Mouse (Mus musculus): ENCODE results near the gene Cyp4b1. TPM values are rescaled to one million over a fixed set of nuclear protein-coding genes. Genes with fewer than 3 reads are reported as not detected.
"Not testable (repeated sequence)": the region's sequence is repeated elsewhere in the genome, so short reads cannot be mapped to it uniquely, and the experiment has no call there.

The Cyp4b1 gene
- polyA plus RNA-seq, 1 experiment from 2014 or later = 1.3 TPM

DNA sequence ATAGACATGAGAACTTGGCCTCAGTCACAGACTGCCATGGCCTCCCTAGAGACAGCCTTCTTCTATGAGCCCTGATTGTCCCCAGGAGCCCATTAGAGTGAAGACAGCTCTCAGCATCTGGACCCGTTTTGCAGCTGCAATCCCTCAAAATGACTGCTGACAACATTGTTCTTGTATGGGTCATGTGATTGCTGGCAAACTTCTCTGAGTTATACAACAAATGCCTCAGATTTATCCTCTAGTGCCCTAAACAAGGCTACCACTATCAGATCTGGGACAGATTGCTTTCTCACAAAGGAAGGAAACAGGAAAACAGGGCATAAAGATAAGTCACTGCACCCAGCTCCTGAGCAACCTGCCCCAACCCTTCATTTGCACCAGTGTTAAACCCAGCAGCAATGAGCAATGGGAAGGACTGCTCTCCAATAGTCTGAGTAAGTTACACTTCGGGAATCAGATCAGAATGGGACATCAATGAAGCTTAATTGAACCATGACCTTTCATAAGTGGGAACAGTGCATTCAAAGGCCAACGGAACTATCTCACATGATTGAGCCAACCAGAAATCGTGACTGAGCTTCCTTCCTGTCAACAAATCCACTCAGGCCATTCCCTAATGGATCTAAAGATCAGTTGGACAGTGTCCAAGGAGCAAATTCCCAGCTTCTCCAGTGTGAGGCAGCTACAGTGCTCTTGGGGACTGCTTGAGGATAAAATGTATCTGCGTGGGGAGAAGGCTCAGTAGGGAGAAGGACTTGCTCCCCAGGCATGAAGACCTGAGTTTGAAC lies 4.4 kb downstream of the Cyp4b1 start:
- 72% methylated on average over 5 of the region's 5 CpGs for WGBS
- ATAC-seq (ENCODE audit: low FRiP score) = no peak
- H3K27ac ChIP-seq (replicated peaks) = no peak overlapping the region

DNA sequence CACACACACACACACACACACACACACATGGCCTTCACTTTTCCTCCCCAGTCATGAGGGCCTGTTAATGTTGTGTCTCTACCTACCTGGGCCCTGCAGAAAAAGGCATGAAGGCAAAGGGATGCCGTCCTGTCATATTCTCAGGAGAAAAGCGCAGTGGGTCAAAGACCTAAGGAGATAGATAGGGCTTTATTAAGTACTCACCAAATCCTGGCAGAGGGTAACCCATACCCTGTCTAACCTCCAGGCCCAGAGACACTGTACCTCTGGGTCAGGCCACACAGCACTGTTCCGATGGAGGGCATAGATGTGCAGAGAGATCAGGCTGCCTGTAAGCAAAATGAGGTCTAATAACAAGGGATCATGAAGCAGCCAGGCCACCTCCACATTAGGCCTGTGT lies 22.0 kb downstream of the Cyp4b1 start:
- not testable (repeated sequence) for H3K9ac ChIP-seq (replicated peaks); H3K4me1 ChIP-seq; H3K4me2 ChIP-seq; H3K27ac ChIP-seq (replicated peaks); H3K9me3 ChIP-seq (replicated peaks); H3K36me3 ChIP-seq; H3K4me3 ChIP-seq (replicated peaks); ATAC-seq (ENCODE audit: low FRiP score); H3K27me3 ChIP-seq (replicated peaks)
- WGBS = 90% methylated on average over 3 of the region's 3 CpGs

More for the DNA sequence above, 4.4 kb downstream of the Cyp4b1 start:
- no peak overlapping the region for H3K4me3 ChIP-seq (replicated peaks)
- H3K9ac ChIP-seq (replicated peaks) = no peak overlapping the region
- H3K4me1 ChIP-seq = no peaks in the 10 kb centered on the region; the same call in 1 of the 2 replicates
- no peak overlapping the region for H3K4me2 ChIP-seq
- H3K36me3 ChIP-seq = no peaks in the 10 kb centered on the region
- H3K9me3 ChIP-seq (replicated peaks) = no peaks in the 10 kb centered on the region
- no peaks in the 10 kb centered on the region for H3K27me3 ChIP-seq (replicated peaks)

GRCm38 (mm10) chr4:115614005-115614404 lies 33.5 kb downstream of the Cyp4b1 start:
- H3K27me3 ChIP-seq (replicated peaks) = no peaks in the 10 kb centered on the region
- H3K27ac ChIP-seq (replicated peaks) = no peak overlapping the region
- no peaks in the 10 kb centered on the region for H3K9me3 ChIP-seq (replicated peaks)
- ATAC-seq (ENCODE audit: low FRiP score) = no peak
- no peak overlapping the region for H3K9ac ChIP-seq (replicated peaks)
- H3K4me2 ChIP-seq = no peak overlapping the region
- H3K4me3 ChIP-seq (replicated peaks) = no peak overlapping the region
- H3K4me1 ChIP-seq = no peaks in the 10 kb centered on the region
- H3K36me3 ChIP-seq = no peaks in the 10 kb centered on the region

DNA sequence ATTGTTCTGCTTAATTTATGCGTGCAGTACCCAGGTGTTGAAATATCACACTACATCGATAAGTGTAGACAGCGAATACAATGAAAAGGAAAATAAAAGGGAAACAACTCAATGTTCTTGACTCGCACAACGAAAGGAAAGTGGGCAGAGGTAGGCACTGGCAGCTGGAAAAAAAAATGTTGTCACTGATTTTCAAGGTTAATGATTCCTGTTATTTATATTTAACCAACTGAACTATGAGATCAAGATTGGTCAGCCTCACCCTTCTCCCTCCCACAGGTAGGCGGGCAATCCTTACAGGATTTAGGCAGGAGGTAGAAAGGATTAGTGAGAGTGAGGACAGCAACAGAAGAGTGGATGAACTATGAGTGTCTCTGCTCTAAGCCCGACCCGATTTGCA lies 46.9 kb downstream of the Cyp4b1 start, which contains the start of gene Cyp4a32:
TSS of gene Cyp4a32 (plus strand) at position 359 of the 400 bp plus-strand sequence.
- not testable (repeated sequence) for H3K4me2 ChIP-seq; H3K27ac ChIP-seq (replicated peaks); H3K9me3 ChIP-seq (replicated peaks); H3K4me3 ChIP-seq (replicated peaks); H3K4me1 ChIP-seq; H3K9ac ChIP-seq (replicated peaks); ATAC-seq (ENCODE audit: low FRiP score); H3K36me3 ChIP-seq; H3K27me3 ChIP-seq (replicated peaks)
- 84% methylated on average over 8 of the region's 8 CpGs for WGBS

DNA sequence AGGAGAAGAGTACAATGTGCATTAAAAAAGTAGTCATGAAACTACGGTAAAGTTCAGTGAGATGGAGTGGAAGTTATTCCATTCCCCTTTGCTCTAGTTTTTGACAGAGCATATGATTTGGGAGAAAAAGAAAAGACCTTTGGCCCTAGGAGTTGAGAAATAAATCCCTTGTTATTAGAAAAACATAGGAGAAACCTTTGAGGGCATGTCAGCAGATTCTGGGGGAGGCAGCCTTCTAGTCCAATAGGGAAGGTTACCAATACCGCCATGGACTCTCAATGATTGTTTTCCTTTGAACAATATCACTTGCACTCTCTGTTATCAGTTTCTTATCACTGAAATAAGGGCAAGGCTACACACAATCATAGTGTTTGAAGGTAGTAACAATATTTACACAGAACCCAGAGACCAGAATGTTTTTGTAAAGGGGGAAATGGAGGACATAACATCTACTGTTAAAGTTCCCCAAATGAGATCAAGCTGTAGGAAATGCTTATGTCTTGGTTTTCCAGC lies 50.6 kb downstream of the Cyp4b1 start:
- Histone ChIP-seq H3K36me3 (no peaks in the 10 kb centered on the region), H3K27me3 (replicated peaks) (no peaks in the 10 kb centered on the region), H3K9me3 (replicated peaks) (no peaks in the 10 kb centered on the region), H3K27ac (replicated peaks) (no peak overlapping the region), H3K4me1 (no peaks in the 10 kb centered on the region), H3K9ac (replicated peaks) (no peak overlapping the region), H3K4me3 (replicated peaks) (no peak overlapping the region), H3K4me2 (no peak overlapping the region)
- ATAC-seq (ENCODE audit: low FRiP score) = no peak
- 86% methylated on average over 2 of the region's 2 CpGs for WGBS

GRCm38 (mm10) chr4:115596357-115596756 lies 51.2 kb downstream of the Cyp4b1 start:
- H3K9ac ChIP-seq (replicated peaks) = no peak overlapping the region
- no peak overlapping the region for H3K4me3 ChIP-seq (replicated peaks)
- no peak for ATAC-seq (ENCODE audit: low FRiP score)
- no peak overlapping the region for H3K4me2 ChIP-seq
- no peaks in the 10 kb centered on the region for H3K4me1 ChIP-seq
- H3K27me3 ChIP-seq (replicated peaks) = no peaks in the 10 kb centered on the region
- 88% methylated on average over 1 of the region's 1 CpGs for WGBS
- no peaks in the 10 kb centered on the region for H3K9me3 ChIP-seq (replicated peaks)
- no peaks in the 10 kb centered on the region for H3K36me3 ChIP-seq
- H3K27ac ChIP-seq (replicated peaks) = no peak overlapping the region

GRCm38 (mm10) chr4:115583036-115583435 lies 64.5 kb downstream of the Cyp4b1 start:
- no peak overlapping the region for H3K4me2 ChIP-seq
- H3K9ac ChIP-seq (replicated peaks) = no peak overlapping the region

GRCm38 (mm10) chr4:115575776-115576175 lies 71.7 kb downstream of the Cyp4b1 start:
- H3K4me3 ChIP-seq (replicated peaks) = no peak overlapping the region
- no peak overlapping the region for H3K4me2 ChIP-seq
- ATAC-seq (ENCODE audit: low FRiP score) = no peak
- H3K9ac ChIP-seq (replicated peaks) = no peak overlapping the region
- H3K9me3 ChIP-seq (replicated peaks) = no peaks in the 10 kb centered on the region
- H3K27me3 ChIP-seq (replicated peaks) = no peaks in the 10 kb centered on the region
- H3K36me3 ChIP-seq = no peaks in the 10 kb centered on the region
- 90% methylated on average over 2 of the region's 2 CpGs for WGBS
- no peak overlapping the region for H3K27ac ChIP-seq (replicated peaks)
- no peaks in the 10 kb centered on the region for H3K4me1 ChIP-seq

More at GRCm38 (mm10) chr4:115583036-115583435, 64.5 kb downstream of the Cyp4b1 start:
- H3K27ac ChIP-seq (replicated peaks) = no peak overlapping the region
- H3K36me3 ChIP-seq = no peaks in the 10 kb centered on the region
- no peaks in the 10 kb centered on the region for H3K4me1 ChIP-seq
- ATAC-seq (ENCODE audit: low FRiP score) = no peak
- H3K4me3 ChIP-seq (replicated peaks) = no peak overlapping the region
- H3K27me3 ChIP-seq (replicated peaks) = no peaks in the 10 kb centered on the region
- no peaks in the 10 kb centered on the region for H3K9me3 ChIP-seq (replicated peaks)

DNA sequence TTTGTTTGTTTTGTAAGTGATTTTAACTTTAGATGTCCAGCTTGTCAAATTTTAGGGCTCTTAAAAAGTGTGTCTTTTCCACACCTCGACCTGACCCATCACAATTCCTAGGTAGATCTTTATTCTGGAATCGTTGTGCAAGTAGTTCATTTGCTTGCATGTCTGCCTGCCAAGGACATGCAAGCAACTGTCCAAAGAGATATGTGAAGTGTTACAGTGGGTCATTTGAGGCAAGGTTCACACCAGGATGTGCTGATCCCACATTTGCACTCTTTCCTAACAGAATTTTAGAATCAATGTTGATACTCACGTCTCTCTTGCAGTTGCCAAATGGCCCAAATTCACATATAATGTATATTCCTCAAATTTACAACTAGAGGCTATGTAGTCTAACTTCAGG lies 72.3 kb downstream of the Cyp4b1 start:
- no peak overlapping the region for H3K27ac ChIP-seq (replicated peaks)
- no peak overlapping the region for H3K4me3 ChIP-seq (replicated peaks)
- no peaks in the 10 kb centered on the region for H3K27me3 ChIP-seq (replicated peaks)
- no peak overlapping the region for H3K9ac ChIP-seq (replicated peaks)
- no peaks in the 10 kb centered on the region for H3K4me1 ChIP-seq
- WGBS = 77% methylated on average over 3 of the region's 3 CpGs
- H3K36me3 ChIP-seq = no peaks in the 10 kb centered on the region
- no peak overlapping the region for H3K4me2 ChIP-seq
- ATAC-seq (ENCODE audit: low FRiP score) = no peak
- no peaks in the 10 kb centered on the region for H3K9me3 ChIP-seq (replicated peaks)

Other genes with a start within 250 kb of the Cyp4b1 start
- gene Cyp4a12b, start 236.1 kb downstream of the Cyp4b1 start, polyA plus RNA-seq (2015; fragmentation: Nextera tagmentation; extraction: Ambion mirVana) = not detected in 2 replicates
- not detected in 2 replicates for gene Cyp4a30b, start 195.1 kb downstream of the Cyp4b1 start, polyA plus RNA-seq (2015; fragmentation: Nextera tagmentation; extraction: Ambion mirVana)
- not detected in 2 replicates for gene Cyp4a14, start 151.6 kb downstream of the Cyp4b1 start, polyA plus RNA-seq (2015; fragmentation: Nextera tagmentation; extraction: Ambion mirVana)
- gene Cyp4a10, start 129.5 kb downstream of the Cyp4b1 start, polyA plus RNA-seq (2015; fragmentation: Nextera tagmentation; extraction: Ambion mirVana) = not detected in 2 replicates
- not detected in 2 replicates for gene Cyp4a31, start 84.1 kb downstream of the Cyp4b1 start, polyA plus RNA-seq (2015; fragmentation: Nextera tagmentation; extraction: Ambion mirVana)
- gene Cyp4a32, start 46.8 kb downstream of the Cyp4b1 start, polyA plus RNA-seq (2015; fragmentation: Nextera tagmentation; extraction: Ambion mirVana) = not detected in 2 replicates
- gene Efcab14, start 90.0 kb upstream of the Cyp4b1 start, polyA plus RNA-seq (2015; fragmentation: Nextera tagmentation; extraction: Ambion mirVana) = 15.3 and 22.3 TPM in 2 replicates
- gene Tex38, start 133.3 kb upstream of the Cyp4b1 start, polyA plus RNA-seq (2015; fragmentation: Nextera tagmentation; extraction: Ambion mirVana) = 0.33 and 0.40 TPM in 2 replicates
- gene Atpaf1, start 137.1 kb upstream of the Cyp4b1 start, polyA plus RNA-seq (2015; fragmentation: Nextera tagmentation; extraction: Ambion mirVana) = 42.0 and 50.9 TPM in 2 replicates
- gene Mob3c, start 180.4 kb upstream of the Cyp4b1 start, polyA plus RNA-seq (2015; fragmentation: Nextera tagmentation; extraction: Ambion mirVana) = 8.1 and 8.4 TPM in 2 replicates
- gene Mknk1, start 191.5 kb upstream of the Cyp4b1 start, polyA plus RNA-seq (2015; fragmentation: Nextera tagmentation; extraction: Ambion mirVana) = 25.3 and 30.3 TPM in 2 replicates
- 0.12 and 0.19 TPM in 2 replicates for gene Kncn, start 236.7 kb upstream of the Cyp4b1 start, polyA plus RNA-seq (2015; fragmentation: Nextera tagmentation; extraction: Ambion mirVana)
- 1.2 and 1.3 TPM in 2 replicates for gene 6430628N08Rik, start 242.9 kb upstream of the Cyp4b1 start, polyA plus RNA-seq (2015; fragmentation: Nextera tagmentation; extraction: Ambion mirVana)